Mouse (Mus musculus) liver, embryonic 14.5 days (tissue): Measurements from ENCODE around the gene Siae.

ENCODE experiments used
- CTCF ChIP-seq: IDR thresholded peaks from 2 replicates; pipeline ENCODE4 v1.5.1; 2016; ENCODE audit warnings: antibody characterized with exemption, low read depth, control low read depth
- EP300 ChIP-seq: IDR thresholded peaks from 2 replicates; pipeline ENCODE4 v1.6.1; 2016; ENCODE audit warnings: antibody characterized with exemption, low read depth

- TF ChIP-seq CTCF (no peak), EP300 (no peak)
These were observed 114.8 kb downstream of the Siae start for GRCm38 (mm10) chr9:37670261-37670660.
